Mouse (Mus musculus) cerebral cortex, adult 2 months (tissue): ENCODE data around the gene Ppp1r9a.

Experiments
- WGBS: fragments of 180-500 bp; shearing (Covaris S2); methylation state at CpG from one replicate; pipeline ENCODE4 v1.1.7; 2018; 5-methylcytosine and 5-hydroxymethylcytosine counted together

Ppp1r9a gene

DNA sequence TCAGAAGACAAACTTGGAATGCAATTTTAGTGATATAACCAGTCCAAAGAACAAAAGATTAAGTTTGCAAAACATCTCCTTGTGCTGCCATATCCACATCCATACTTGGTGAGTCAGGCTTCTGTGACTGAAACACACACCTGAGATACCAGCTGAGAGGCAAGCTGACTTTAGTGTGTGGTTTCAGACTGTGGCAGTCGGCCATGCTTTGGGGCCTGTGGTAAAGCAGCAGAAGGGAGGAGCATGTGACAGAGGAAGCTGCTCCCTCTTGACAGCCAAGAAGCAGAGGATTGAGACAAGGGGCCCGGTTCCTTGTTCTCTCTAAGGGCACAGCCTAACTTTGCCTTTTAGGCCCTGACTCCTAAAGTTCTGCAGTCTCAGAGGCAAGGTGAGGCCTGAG lies 149.6 kb downstream of the Ppp1r9a start:
- 51% methylated on average over 2 of the region's 2 CpGs for WGBS

DNA sequence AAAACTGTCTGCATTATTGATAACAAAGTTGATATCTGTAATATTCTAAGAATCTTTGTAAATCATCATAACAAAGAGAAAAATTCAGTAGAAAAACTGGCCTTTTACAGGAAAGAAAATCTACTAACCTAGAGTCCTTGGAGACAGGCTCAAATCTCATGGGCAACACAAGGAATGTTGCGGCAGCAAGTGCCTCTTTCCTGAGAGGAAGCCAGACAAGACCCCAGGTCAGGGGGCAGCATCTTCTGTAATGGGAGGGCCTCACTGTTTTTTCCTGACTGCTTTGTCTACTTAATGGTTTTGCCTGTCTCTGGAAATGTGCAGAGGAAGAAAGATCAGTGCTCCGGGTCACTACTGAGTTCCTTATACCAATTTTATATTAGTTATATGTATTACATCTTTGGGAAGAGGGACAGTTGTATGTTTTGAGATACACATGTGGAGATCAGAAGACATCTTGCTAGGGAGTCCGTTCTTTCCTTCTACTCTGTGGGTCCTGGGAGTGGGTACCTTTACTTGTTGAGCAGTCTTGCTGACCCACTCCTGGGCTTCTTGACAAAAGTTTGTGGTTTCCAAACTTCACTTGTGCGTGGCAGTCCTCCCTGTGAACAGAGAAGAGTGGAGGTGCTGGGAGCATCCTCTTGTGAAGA lies 151.9 kb downstream of the Ppp1r9a start:
- WGBS, result 92% methylated on average over 4 of the region's 4 CpGs

DNA sequence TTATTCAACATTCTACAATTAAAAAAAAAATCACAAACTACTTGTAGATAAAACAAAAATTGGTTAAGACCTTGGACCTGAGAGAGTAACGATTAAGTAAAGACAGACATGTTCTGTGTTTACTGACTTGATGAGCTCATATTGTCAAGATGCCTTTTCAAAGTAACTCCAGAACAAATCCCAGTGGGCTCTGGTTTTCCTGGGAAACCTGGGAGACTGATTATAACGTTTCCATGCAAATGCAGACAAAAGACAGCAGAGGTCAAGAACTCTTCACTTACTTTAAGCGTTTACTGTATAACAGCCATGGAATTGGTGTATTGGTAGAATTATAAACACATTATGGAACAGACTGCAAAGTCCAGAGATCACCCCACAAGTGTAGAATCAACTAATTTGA lies 172.0 kb downstream of the Ppp1r9a start:
- 88% methylated on average over 3 of the region's 3 CpGs for WGBS

DNA sequence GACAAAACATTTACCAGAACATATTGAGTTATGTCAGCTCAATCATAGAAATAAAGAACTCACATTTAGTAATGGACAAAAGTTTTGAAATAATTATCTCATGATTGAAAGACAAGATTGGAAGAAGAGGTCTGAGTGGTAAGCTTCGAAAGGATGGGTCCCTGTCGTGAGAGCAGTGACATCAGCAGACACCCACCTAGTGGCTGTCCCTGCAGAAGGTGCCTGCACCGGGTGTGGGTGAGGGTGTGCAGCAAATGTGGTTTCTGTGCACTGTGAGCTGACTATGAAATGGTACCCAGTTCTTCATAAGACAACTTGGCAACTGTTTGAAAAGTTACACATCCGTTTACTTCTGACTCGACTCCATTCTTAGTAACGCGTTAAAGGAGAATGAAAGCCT lies 173.0 kb downstream of the Ppp1r9a start:
- 58% methylated on average over 7 of the region's 7 CpGs for WGBS

DNA sequence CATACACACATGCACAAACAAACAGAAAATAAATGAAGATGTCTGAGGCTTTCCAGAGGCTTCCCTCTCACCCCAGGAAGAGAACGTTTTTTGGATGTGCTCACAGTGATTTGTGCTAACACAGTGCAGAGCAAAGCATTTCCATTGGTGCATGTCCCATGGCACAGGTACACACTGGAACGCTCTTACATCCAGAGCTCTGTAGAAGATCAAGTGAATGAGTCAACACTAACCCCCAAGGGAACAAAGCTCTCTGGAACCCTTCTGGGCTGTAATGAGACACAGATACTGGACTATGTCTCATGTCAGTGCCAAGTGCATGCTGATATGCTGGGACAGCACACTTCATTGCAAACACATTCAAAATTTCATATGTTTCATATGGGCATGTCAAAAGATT lies 175.3 kb downstream of the Ppp1r9a start:
- 84% methylated on average over 2 of the region's 2 CpGs for WGBS

DNA sequence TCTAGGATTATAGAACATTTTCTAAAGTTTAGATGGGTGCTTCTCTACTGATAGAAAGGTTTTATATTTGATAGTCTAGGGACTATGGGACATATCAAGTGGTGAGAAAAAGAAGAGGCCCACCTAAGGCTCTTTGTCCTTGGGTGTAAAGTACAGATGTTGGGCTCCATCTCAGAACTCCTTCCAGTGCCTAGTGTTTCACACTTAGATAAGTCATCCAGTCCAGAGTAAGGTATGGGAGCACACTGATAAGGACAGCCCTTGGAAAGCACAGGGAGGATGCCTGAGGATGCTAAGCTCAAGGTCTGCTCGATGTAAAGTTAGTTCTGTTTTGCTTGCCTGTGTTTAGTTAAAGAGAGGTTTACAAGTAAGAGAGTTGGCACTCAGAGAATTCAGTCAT lies 176.4 kb downstream of the Ppp1r9a start:
- 97% methylated on average over 1 of the region's 1 CpGs for WGBS

DNA sequence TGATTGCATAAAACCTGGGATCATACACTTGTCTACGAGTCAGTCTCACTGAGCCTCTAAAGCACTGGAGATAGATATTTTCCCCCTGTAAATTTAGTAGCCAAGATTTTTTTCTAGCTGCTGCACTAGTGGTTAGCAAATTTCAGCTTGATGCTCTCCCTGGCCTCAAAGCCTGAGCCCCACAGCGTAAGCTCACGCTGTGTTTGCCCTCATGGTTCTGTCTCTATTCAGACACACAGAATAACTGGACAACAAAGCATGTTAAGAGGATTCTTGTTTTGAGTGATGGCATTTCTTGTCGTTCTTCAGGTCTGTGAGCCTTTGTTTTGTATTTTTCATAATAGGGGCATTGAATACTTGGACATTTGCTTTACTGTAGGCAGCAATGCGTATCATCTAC lies 177.4 kb downstream of the Ppp1r9a start:
- WGBS, result 76% methylated on average over 5 of the region's 5 CpGs

DNA sequence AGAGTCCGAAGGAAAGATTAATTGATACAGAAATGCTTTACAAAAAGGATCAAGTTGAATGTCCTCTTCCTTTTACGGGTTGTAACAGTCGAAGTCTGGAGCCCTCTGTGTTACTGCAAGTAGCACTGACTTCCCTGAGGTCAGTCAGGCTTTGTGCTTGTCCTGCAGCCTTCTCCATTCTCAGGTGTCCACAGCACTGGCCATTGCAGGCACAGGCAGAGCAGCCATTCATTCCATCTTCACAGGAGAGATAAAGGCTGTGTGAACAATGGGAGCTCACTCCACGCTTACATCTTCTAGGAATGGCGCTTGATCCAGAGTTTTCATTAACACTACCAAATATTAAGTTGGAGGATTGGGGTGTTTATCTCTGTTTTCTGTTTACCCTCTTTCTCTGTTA lies 177.8 kb downstream of the Ppp1r9a start:
- WGBS, result 84% methylated on average over 5 of the region's 5 CpGs

DNA sequence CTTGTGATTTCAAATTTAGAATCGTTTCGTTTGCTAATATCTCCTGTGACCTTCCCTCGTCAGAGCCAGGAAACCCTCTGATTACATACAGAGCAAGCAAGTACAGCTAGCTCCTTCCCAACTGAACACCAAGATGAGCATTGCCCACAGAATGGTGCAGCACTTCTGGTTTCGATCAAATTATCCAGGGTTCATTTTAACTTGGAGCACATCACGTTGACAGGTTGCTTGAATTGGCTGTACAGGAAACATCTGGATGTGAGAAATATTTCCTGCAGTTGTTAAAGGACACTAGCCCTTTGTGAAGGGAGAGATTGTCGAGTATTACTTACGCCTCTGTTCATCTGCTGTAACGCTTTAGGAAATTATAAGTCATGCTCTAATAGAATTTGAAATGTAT lies 178.4 kb downstream of the Ppp1r9a start:
- WGBS, result 78% methylated on average over 8 of the region's 8 CpGs

DNA sequence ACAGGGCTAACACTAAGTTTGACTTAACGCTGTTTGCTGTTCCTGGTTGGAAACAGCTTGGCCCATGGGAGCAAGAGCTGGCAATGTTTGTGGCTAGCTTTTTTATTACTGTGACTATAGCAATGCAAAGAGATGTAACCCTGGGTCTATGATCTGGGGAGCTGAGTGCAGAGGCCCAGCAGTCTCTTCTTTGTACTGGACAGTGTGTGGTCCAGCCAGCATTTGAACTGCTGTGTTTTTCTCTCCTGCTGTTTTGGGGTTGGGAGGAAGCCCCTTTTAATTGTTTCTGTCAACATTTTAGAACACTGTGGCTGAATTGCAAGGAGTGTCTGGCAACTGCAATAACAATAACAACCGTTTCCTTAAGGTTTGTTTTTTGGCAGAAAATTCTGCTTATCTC lies 180.0 kb downstream of the Ppp1r9a start:
- WGBS, result 64% methylated on average over 2 of the region's 2 CpGs

DNA sequence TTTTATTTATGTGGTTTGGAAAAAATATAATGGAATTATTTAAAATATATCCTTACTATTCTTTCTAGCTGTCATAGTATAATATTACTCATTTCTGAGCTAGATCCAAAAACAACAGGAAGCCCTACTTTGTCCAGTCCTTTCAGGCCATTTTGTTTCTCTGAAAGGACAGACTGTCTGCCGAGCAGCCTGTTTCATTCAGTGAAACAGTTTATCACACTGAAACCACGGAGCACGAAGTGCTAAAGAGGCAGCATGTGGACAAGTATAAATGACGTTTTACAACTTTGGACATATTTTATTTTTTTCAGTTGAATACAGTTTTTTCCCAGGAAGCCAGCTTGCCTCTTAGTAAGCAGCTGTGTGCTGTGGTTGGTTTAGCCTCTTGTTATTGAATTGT lies 181.2 kb downstream of the Ppp1r9a start:
- 58% methylated on average over 4 of the region's 4 CpGs for WGBS

DNA sequence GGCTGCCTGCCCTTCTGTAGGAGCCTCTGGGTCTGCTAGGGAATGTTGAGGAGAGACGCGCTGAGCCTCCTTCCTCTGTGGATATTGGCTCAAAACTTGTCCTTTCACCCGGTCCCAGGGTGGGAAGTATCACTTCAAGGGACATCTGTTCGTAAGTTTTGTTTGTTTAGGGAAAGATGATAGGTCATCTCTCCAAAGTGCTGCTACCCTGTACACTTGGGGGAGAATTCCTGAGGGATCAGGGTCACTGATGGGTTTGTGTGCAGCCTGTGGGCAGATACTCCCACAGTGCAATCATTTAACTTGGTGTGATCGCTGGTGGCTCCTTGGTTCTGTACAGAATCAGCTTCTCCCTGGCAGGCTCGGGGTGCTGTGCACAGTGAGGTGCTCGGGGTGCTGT lies 189.2 kb downstream of the Ppp1r9a start:
- WGBS, result 91% methylated on average over 7 of the region's 7 CpGs

DNA sequence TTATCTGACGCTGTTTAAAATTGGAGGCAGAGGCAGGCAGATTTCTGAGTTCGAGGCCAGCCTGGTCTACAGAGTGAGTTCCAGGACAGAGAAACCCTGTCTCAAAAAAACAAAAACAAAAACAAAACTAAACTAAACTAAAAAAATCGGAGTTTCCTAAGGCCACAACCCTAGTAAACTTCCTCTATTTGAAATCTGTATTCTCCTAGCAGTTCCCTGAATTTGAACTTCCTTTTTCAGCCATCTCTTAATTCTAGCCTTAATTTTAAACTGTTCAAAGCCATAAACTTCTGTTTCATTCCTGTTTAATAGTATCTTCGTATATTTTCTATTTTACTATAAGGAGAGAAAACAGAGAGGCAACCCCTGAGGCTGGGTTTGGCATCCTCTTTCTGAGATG lies 190.1 kb downstream of the Ppp1r9a start:
- WGBS, result 85% methylated on average over 4 of the region's 4 CpGs

DNA sequence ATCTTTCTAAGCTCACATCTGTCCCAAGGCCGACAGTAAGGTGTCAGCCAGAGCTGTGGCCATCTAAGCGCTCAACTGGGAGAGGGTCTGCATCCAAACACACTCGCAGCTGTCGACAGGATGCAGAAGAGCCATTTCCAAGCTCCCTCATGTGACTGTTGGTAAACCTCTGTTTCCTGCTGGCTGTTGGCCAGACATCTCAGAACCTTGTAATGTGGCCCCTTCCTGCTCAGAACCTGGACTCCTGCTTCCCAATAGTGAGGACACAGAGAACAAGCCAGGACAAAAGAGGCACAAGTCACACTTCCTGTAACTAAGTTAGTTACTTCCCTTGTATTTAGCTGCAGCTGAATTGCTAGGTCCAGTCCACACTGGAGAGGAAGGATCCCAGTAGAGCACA lies 190.8 kb downstream of the Ppp1r9a start:
- WGBS, result 72% methylated on average over 4 of the region's 4 CpGs

DNA sequence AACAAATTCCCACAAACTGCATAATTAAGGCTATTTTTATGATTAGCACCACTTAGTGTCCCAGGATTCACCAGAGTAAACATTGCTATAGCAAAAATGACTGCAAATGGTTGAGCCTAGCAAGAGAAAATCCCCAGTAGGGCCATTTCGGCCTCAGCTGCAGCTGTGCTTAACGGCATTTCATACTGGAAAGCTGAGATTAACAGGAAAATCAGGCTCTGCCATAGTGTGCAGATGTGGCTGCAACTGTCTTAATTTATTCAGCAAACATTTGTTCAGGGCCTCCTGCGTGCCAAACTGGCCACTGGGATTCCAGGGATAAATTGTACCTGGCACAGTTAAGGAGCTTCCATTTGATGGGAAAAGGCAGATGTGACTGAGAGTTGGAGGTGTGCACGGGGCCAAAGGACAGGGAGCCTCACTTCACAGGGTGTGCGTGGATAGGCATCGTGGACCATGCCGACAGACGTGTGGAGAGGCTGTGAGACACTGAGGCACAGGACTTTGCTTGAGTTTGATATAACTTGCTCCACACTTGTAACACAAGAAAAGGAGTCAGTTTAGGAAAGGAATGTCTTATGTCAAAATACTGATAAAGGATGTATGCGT lies 192.8 kb downstream of the Ppp1r9a start:
- 94% methylated on average over 9 of the region's 9 CpGs for WGBS

DNA sequence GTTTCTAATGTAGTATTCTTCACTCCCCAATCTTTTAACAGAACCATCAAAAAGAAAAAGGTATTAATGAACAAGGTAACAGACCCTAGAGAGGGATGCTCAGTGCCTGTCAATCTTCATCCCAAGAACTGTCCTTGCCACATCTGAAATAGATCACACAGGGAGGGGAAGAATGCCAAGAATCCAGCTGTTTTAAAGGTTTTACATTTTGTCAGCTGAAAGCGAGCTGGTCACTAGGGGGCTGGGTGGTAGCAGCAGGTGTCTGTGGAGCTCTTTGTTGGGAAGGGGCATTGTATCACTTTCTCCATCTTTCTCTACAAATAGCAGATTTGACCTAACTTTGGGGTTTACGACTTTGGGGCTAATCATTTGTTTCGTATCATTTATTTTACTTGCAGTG lies 194.6 kb downstream of the Ppp1r9a start:
- WGBS, result 89% methylated on average over 3 of the region's 3 CpGs

DNA sequence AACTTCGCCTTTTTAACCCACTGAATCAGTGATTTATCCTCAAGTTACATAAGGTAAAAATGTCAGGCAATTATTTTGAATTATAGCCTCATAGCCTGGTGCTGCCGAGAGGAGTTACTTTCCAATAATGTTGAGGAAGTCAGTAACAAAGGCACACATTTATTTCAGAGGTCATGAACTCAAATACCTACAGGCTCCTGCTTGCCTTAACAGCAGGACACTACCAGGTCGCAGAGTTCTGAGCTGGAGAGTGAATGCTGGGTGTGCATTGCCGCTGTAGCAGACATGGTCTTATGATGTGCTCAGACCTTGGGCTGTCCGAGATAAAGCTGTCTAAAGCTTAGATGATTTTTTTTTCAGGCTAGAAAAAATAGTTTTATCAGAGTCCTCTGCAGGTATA lies 196.6 kb downstream of the Ppp1r9a start:
- 79% methylated on average over 5 of the region's 5 CpGs for WGBS

DNA sequence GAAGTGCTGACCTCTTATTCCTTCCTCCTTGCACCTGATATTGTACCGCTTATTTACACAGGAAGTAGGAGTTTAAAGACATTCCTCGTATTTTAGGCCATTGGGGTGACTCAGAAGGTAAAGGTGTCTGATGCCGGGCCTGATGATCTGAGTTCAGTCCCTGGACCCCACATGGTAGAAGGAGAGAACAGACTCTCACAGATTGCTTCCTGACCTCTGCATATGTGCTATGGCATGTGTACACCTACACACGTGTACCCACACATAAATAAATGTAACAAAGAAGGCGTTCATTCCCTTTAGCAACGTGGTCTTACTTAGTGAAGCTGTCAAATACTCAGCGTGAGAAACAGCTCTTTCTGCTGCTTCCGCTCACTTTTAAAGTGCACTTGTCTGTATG lies 197.1 kb downstream of the Ppp1r9a start:
- whole genome bisulfite sequencing, result 74% methylated on average over 8 of the region's 8 CpGs

DNA sequence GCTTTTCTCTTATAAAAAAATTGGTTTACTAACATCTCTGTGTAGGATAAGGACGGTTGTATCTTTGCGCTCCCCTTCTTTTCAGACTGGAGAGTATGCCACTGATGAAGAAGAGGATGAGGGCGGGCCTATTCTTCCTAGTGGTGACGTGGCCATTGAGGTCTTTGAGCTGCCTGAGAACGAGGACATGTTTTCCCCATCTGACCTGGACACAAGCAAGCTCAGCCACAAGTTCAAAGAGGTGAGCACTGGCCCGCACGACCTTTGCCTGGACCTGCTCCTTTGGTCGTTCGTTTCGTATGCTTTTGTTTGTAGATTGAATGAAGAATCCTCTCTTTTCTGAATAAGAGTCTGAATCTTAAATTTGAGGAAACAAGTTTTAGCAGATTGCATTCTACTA lies 197.6 kb downstream of the Ppp1r9a start:
- WGBS, result 90% methylated on average over 10 of the region's 10 CpGs

DNA sequence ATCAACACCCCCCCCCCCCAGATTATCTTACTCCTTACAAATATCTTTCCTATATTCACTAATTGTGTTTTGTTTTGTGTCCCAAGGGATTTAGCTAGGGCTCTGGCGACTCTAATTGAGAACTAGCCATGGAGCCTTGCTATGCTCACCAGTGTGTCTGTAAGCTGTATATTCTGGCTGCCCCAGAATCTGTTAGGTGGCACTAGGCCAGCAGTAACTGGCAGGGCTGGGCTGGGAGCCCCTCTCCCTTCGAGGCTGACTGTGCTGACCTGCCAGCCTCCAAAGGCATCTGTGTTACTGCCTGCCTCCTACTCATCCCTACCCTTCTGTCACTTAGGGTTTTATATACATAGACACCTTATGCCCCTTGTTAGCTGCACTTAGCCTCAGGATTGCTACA lies 200.0 kb downstream of the Ppp1r9a start:
- WGBS, result 27% methylated on average over 2 of the region's 2 CpGs

DNA sequence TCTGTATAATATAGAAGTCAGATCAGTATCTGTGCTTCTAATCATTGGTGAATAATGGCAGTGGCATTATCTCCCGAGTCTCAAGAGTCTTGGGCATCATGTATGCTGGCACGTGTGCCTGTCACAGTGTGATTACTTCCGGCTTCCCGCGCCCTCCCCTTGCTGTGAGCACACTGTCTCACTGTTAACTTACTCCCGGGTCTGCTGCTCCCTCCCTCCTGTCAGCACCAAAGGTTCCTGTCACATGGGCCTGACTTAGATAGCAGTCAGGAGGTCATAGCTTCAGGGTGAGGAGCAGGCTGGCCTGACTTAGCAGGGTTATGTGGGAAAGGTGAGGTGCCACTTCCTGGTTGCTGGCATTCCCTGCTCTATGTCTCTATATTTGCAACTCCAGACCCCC lies 201.1 kb downstream of the Ppp1r9a start:
- 60% methylated on average over 6 of the region's 6 CpGs for WGBS

DNA sequence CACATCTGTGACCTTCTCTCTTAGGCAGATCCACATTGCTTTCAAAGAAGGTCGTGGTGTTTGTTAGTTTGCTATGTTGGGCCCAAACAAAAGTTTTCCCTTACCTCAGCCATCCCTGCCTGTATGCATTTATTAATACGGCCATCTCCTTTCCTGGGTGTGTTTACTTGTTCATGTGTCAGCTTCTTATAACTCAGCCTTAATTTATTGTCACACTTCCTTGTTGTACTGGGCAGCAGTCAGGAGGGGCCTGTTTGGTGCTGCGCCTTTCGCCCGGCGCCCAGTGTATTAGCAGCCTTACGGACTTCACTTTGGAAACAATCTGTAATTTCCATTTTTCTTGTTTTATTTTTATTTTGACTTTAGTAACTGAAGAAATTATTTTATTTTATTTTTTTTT lies 201.5 kb downstream of the Ppp1r9a start:
- WGBS, result 93% methylated on average over 7 of the region's 7 CpGs

DNA sequence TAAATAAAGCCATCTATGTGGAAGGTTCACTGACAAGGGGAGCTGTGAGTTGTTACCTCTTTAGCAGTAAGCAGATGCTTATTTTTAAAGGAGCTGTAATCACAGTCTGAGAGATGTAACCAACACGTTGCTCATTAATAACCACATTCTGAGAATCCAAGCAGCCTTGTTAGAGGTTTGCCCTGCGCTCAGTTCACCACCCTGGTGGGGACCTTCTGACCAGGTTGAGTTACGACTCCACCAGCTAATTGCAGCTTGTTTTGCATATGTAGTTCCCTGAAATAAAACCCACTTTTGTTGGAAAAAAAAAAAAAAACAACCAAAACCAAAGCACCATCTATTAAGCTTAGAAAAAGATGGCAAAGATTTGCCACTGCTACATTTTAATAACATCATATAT lies 205.8 kb downstream of the Ppp1r9a start:
- WGBS, result 69% methylated on average over 3 of the region's 3 CpGs
